Mouse (Mus musculus): ENCODE data around the gene Tlr6.

Gene Tlr6

GRCm38 (mm10) chr5:64922891-64923381 lies 37.0 kb downstream of the Tlr6 start:
- peak; percentile 27 to 35 for DNase-seq

GRCm38 (mm10) chr5:64918616-64919597 lies 41.0 kb downstream of the Tlr6 start:
- DNase-seq, result no peak

- no peak for DNase-seq
These were observed 42.2 kb downstream of the Tlr6 start for GRCm38 (mm10) chr5:64917721-64918120.

GRCm38 (mm10) chr5:64917161-64917560 lies 42.7 kb downstream of the Tlr6 start:
- no peak for DNase-seq

GRCm38 (mm10) chr5:64908585-64909284 lies 51.2 kb downstream of the Tlr6 start:
- no peak for DNase-seq

GRCm38 (mm10) chr5:64907906-64908305 lies 52.0 kb downstream of the Tlr6 start:
- no peak for DNase-seq

- peak; percentile 33 to 37 for DNase-seq
These were observed 54.2 kb downstream of the Tlr6 start for GRCm38 (mm10) chr5:64905516-64906271.
